29 mouse cellular contexts compared by ENCODE assay signal in the genomic region with DNA sequence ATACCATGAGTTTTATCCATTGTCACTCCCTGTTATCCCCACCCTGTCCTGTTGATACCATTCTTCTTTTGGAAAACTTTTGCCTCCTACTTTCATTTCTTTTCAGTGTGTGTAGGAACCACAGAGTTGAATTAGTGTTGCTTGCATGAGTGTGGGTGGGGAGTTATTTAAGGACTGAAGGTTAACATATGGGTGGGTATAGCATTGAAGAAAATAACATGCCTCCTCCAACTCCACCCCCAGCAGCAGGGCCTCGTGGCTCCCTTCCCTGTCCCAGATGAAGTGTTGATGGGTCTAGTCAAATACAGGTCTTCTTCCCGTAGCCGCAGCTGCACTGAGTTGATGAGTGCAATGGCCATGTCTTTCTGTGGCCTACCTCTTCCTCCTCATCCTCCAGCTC.
"Had no signal": no experiment of that assay in that cellular context is flagged by ENCODE, and none has a peak within 500 bp of the region (broad histone marks: within the 10 kb centered on the region; RNA-seq: fewer than 3 reads in every experiment).

No protein-coding gene starts in this region.

- ATAC-seq: liver, embryonic 12.5 days; liver, postnatal 0 days; lung, postnatal 0 days; midbrain, embryonic 13.5 days; midbrain, embryonic 15.5 days; midbrain, embryonic 16.5 days had no signal

- H3K27ac ChIP-seq: limb, embryonic 10.5 days; limb, embryonic 12.5 days; limb, embryonic 13.5 days; limb, embryonic 15.5 days; liver, embryonic 12.5 days; liver, embryonic 13.5 days; liver, embryonic 14.5 days; liver, embryonic 15.5 days; lung, embryonic 15.5 days; macrophage; midbrain, embryonic 10.5 days; midbrain, embryonic 12.5 days; midbrain, embryonic 13.5 days; midbrain, embryonic 15.5 days had no signal

- H3K4me1 ChIP-seq: limb, embryonic 10.5 days; limb, embryonic 12.5 days; limb, embryonic 13.5 days; liver, embryonic 12.5 days; liver, embryonic 13.5 days; liver, embryonic 15.5 days; lung, embryonic 15.5 days; megakaryocyte, embryonic 14.5 days; midbrain, embryonic 10.5 days; midbrain, embryonic 12.5 days; midbrain, embryonic 13.5 days; midbrain, embryonic 15.5 days had no signal

- H3K27me3 ChIP-seq: limb, embryonic 12.5 days; limb, embryonic 13.5 days; limb, embryonic 15.5 days; liver, embryonic 12.5 days; liver, embryonic 13.5 days; liver, embryonic 15.5 days; lung, embryonic 15.5 days; megakaryocyte, embryonic 14.5 days; midbrain, embryonic 12.5 days; midbrain, embryonic 13.5 days; midbrain, embryonic 15.5 days had no signal

- DNase-seq: left cerebral cortex, postnatal 4 days; liver; liver, embryonic 13.5 days; liver, postnatal 0 days; lung, adult 18-20 months; lung, adult 2 months; lung, embryonic 14.5 days; lung, postnatal 10 days; lung, postnatal 14 days; lung, postnatal 36 days; lung, postnatal 4 days; midbrain, embryonic 14.5 days had no signal

- H3K4me3 ChIP-seq: limb, embryonic 10.5 days; limb, embryonic 12.5 days; limb, embryonic 13.5 days; limb, embryonic 15.5 days; liver, embryonic 12.5 days; liver, embryonic 13.5 days; liver, embryonic 15.5 days; lung, embryonic 15.5 days; megakaryocyte, embryonic 14.5 days; midbrain, embryonic 10.5 days; midbrain, embryonic 12.5 days; midbrain, embryonic 13.5 days; midbrain, embryonic 15.5 days; myocyte had no signal
